Mouse (Mus musculus) kidney, adult 2 months (tissue): Measurements from ENCODE around the gene Tex44. TPM values are rescaled to one million over a fixed set of nuclear protein-coding genes. Genes with fewer than 3 reads are reported as not detected.
"Not testable (repeated sequence)": the region's sequence is repeated elsewhere in the genome, so short reads cannot be mapped to it uniquely, and the experiment has no call there.

Experiments used
- DNase-seq: peaks from one replicate; pipeline ENCODE4 v3.0.0; 2021
- H3K27ac ChIP-seq: fragments of 200-500 bp; 2 replicates; pipeline ENCODE4 v1.5.1; 2012; ENCODE audit warnings: low read depth, low read length, control low read depth, inconsistent platforms; ENCODE audit not compliant: insufficient read depth
- H3K27me3 ChIP-seq: fragments of 200-500 bp; replicated peaks from 2 replicates; pipeline ENCODE4 v1.6.1; 2012; ENCODE audit warnings: mild to moderate bottlenecking, moderate library complexity, low read length, inconsistent platforms; ENCODE audit not compliant: control insufficient read depth, insufficient read depth
- H3K36me3 ChIP-seq: fragments of 200-500 bp; 2 replicates; pipeline ENCODE4 v1.6.1; 2012; ENCODE audit warnings: mild to moderate bottlenecking, moderate library complexity, low read length, inconsistent platforms; ENCODE audit not compliant: control insufficient read depth, insufficient read depth
- H3K4me1 ChIP-seq: fragments of 200-500 bp; 2 replicates; pipeline ENCODE4 v1.6.1; 2011; ENCODE audit warnings: low read length; ENCODE audit not compliant: control insufficient read depth, insufficient read depth
- H3K4me3 ChIP-seq: fragments of 200-500 bp; 2 replicates; pipeline ENCODE4 v1.5.1; 2011; ENCODE audit warnings: mild to moderate bottlenecking, low read depth, low read length, control low read depth; ENCODE audit not compliant: insufficient read depth
- CTCF ChIP-seq: fragments of 200-500 bp; conservative IDR thresholded peaks from 2 replicates; pipeline ENCODE4 v1.5.1; 2011; ENCODE audit warnings: low read depth, mild to moderate bottlenecking, control low read depth, low read length, moderate library complexity, mixed read lengths; ENCODE audit not compliant: insufficient read depth, insufficient read length
- POLR2A ChIP-seq: fragments of 200-500 bp; IDR thresholded peaks from one replicate; pipeline ENCODE4 v1.6.1; 2011; ENCODE audit warnings: low read depth, low read length, control low read depth
- WGBS: fragments of 180-500 bp; shearing (Covaris S2); methylation state at CpG from one replicate; pipeline ENCODE4 v1.1.7; 2018; 5-methylcytosine and 5-hydroxymethylcytosine counted together
- polyA plus RNA-seq: library from polyadenylated mRNA; depleted of rRNA; stranded (reverse); fragments of >200 nt; gene quantifications from 2 replicates; pipeline ENCODE4 v1.2.3, GENCODE M21; 2012; rRNA removed

The Tex44 gene
- polyA plus RNA-seq, 1 experiment: not detected

DNA sequence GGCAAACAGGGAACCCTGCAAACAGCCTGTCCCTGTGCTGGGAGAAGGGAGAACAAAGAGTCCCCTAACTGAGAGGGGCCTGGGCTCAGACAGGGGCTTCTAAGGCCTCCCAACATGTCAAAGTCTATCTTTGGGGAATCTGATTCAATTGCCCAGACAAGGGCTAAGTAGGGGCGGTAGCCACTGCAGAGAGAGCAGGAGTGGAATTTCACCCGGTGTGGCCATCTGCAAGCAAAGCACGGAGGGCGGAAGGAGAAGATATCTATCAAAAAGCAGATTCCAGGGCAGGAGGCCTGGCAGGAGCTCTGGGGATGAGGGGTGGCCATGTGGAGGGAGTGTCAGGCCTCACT is 38.7 kb downstream of the Tex44 start:
- DNase-seq: peak; percentile 68
- Histone ChIP-seq H3K4me1 (peaks cover under 1% of the 10 kb centered on the region; the same call in 1 of the 2 replicates), H3K36me3 (no peaks in the 10 kb centered on the region), H3K4me3 (no peak overlapping the region), H3K27me3 (no peaks in the 10 kb centered on the region), H3K27ac (peak overlapping the region; percentile 37)
- 47% methylated on average over 4 of the region's 4 CpGs for WGBS
- TF ChIP-seq CTCF: no peak
- TF ChIP-seq POLR2A: no peak

DNA sequence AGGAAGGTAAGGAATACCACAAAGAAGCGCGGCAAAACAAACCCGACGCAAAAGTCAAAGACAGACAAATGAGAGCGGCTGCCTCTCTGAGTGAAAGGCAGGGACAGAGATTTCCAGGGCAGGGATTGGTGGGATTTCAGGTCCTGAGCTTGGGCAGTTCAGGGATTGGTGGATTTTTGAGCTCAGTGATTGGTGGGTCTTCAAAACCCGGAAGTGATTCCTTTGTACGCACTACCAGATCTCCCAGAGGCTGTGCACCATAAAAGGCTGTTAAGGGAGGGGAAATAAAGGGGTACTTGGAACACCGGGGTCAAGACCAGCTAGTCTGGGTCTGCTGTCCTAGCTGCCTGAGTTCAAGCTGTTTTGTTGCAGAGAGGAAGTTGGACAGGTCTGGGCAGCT is 41.3 kb downstream of the Tex44 start:
- no peak overlapping the region for H3K4me3 ChIP-seq
- WGBS: 90% methylated on average over 8 of the region's 8 CpGs

DNA sequence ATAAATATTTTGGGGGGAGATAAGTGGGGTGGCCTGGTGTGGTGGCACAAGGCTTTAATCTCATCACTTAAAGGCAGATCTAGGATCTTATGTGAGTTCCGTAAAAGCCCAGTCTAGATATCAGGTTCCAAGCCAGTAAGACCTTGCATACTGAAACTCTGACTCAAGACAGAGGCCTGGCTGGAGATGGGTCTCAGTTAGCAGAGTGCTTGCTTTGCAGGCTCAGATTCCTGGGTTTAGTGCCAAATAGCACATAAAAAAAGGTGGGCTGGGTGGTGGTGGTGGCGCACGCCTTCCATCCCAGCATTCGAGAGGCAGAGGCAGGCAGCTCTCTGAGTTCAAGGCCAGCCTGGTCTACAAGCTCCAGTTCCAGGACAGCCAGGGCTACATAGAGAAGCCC is 43.7 kb downstream of the Tex44 start:
- Histone ChIP-seq H3K27ac (peak overlapping the region; percentile 72), H3K4me1 (peaks cover 15% of the 10 kb centered on the region), H3K27me3 (no peaks in the 10 kb centered on the region), H3K36me3 (no peaks in the 10 kb centered on the region), H3K4me3 (no peak overlapping the region)
- WGBS: 96% methylated on average over 4 of the region's 4 CpGs
- no peak for TF ChIP-seq POLR2A
- TF ChIP-seq CTCF: no peak
- no peak for DNase-seq

More for the DNA sequence above, 41.3 kb downstream of the Tex44 start:
- H3K27ac ChIP-seq: no peak overlapping the region
- H3K36me3 ChIP-seq: no peaks in the 10 kb centered on the region
- TF ChIP-seq POLR2A: no peak
- TF ChIP-seq CTCF: no peak
- H3K4me1 ChIP-seq: peaks cover 11% of the 10 kb centered on the region
- no peaks in the 10 kb centered on the region for H3K27me3 ChIP-seq
- DNase-seq: peak; percentile 12

- Histone ChIP-seq H3K36me3 (no peaks in the 10 kb centered on the region), H3K27ac (peak overlapping the region; percentile 80), H3K4me3 (no peak overlapping the region), H3K4me1 (peaks cover 15% of the 10 kb centered on the region), H3K27me3 (no peaks in the 10 kb centered on the region)
- TF ChIP-seq CTCF (no peak), POLR2A (no peak)
- 28% methylated on average over 12 of the region's 12 CpGs for WGBS
- DNase-seq: peak; percentile 95
Observed at GRCm38 (mm10) chr1:86470519-86471181, 44.5 kb downstream of the Tex44 start.

DNA sequence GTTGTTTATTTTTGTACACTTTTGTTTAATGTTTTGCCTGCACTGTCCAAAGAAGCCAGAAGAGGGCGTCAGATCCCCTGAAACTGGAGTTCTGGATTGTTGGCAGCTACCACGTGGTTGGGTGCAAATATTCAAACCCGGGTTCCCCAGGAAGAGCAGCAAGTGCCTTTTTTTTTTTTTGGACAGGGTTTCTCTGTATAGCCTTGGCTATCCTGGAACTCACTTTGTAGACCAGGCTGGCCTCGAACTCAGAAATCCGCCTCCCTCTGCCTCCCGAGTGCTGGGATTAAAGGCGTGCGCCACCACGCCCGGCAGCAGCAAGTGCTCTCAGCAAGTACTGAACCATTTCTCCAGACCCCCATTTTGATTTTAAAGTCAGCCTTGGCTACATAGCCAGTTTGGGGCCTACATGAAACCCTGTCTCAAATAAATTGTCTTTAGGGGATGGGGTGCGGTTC is 45.4 kb downstream of the Tex44 start:
- not testable (repeated sequence) for H3K27me3 ChIP-seq, H3K4me3 ChIP-seq, H3K36me3 ChIP-seq
- peak; percentile 59 for DNase-seq
- H3K4me1 ChIP-seq: peaks cover 15% of the 10 kb centered on the region
- 70% methylated on average over 11 of the region's 11 CpGs for WGBS
- H3K27ac ChIP-seq: peak overlapping the region; percentile 75
- peak; percentile 51 for TF ChIP-seq CTCF

DNA sequence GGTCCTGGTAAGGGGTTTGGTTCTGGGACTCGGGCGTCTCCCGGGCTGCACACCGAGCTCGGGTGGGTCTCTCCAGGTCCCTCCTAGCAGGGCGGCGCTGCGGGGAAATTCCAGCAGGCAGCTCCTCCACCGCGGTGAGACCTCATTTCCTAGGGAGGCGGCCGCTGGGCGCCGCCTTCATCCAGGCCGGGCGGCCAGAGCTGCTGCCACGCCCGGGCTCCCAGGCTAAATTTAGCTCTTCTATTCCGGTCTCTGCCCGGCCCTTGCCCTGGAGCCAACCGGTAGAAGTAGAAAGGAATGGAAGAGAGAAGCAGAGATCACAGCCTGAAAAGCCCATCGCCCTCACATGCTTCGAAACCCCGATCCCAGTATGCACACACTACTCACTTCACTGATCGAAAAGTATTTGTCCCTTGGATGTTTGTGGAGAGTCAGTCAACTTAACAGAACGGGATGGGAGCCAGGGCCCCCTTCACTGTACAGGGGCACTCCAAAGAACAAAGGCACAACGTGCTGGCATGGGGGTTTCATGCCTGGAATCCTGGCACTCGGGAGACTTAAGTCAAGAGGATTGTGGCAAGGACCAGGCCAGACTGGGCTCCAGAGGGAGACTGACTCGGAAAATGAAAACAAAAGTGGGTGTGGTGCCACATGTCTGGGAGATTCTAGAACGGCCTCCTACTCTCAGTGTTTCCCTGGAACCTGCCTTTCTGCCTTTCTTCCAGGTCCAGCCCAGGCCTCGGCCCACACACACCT is 46.2 kb downstream of the Tex44 start:
- H3K27me3 ChIP-seq: no peaks in the 10 kb centered on the region
- H3K36me3 ChIP-seq: no peaks in the 10 kb centered on the region
- H3K4me1 ChIP-seq: peaks cover 15% of the 10 kb centered on the region
- peak overlapping the region; percentile 99 for H3K27ac ChIP-seq
- H3K4me3 ChIP-seq: 0 out of 2 replicates have a peak overlapping the region, but pooled peaks have one; percentile 2
- WGBS: 6% methylated on average over 31 of the region's 31 CpGs
- DNase-seq: peak; percentile 92
- TF ChIP-seq CTCF (no peak), POLR2A (peak; percentile 13)

GRCm38 (mm10) chr1:86473109-86473760 is 47.1 kb downstream of the Tex44 start:
- DNase-seq: no peak
- WGBS: 86% methylated on average over 18 of the region's 18 CpGs

More at GRCm38 (mm10) chr1:86473109-86473760, 47.1 kb downstream of the Tex44 start:
- TF ChIP-seq POLR2A (no peak), CTCF (no peak)
- no peaks in the 10 kb centered on the region for H3K36me3 ChIP-seq
- H3K27ac ChIP-seq: peak overlapping the region; percentile 99
- H3K4me3 ChIP-seq: no peak overlapping the region
- peaks cover 15% of the 10 kb centered on the region for H3K4me1 ChIP-seq
- H3K27me3 ChIP-seq: no peaks in the 10 kb centered on the region

Other genes with a start within 250 kb of the Tex44 start
- 9.6 and 10.8 TPM in 2 replicates for gene B3gnt7, start 123.5 kb upstream of the Tex44 start, polyA plus RNA-seq
- 7.2 and 10.4 TPM in 2 replicates for gene Ncl, start 66.9 kb upstream of the Tex44 start, polyA plus RNA-seq
- 0.19 and 0.23 TPM in 2 replicates for gene Nmur1, start 101 bp upstream of the Tex44 start, polyA plus RNA-seq
- 622 and 651 TPM in 2 replicates for gene Ptma, start 100.4 kb downstream of the Tex44 start, polyA plus RNA-seq
- gene Pde6d, start 156.3 kb downstream of the Tex44 start, polyA plus RNA-seq: 20.2 and 24.9 TPM in 2 replicates
- 20.1 and 22.5 TPM in 2 replicates for gene Cops7b, start 156.6 kb downstream of the Tex44 start, polyA plus RNA-seq
- 0.08 and 0.09 TPM in 2 replicates for gene Nppc, start 244.2 kb downstream of the Tex44 start, polyA plus RNA-seq